Mouse (Mus musculus) embryonic facial prominence, embryonic 10.5 days (tissue): Measurements from ENCODE around the gene Tpx2. TPM values are rescaled to one million over a fixed set of nuclear protein-coding genes. Genes with fewer than 3 reads are reported as not detected.
A peak's percentile ranks its signal among the peaks of the same experiment; 100 is the strongest.

Source experiments
- DNase-seq: peaks from one replicate; pipeline ENCODE4 v3.0.0-alpha.2; 2017; ENCODE audit warnings: low spot score
- H3K27ac ChIP-seq: fragments of 300-500 bp; sonication (generic); replicated peaks from 2 replicates; pipeline ENCODE4 v1.5.1; 2016; ENCODE audit warnings: mild to moderate bottlenecking
- H3K27me3 ChIP-seq: fragments of 300-500 bp; sonication (generic); replicated peaks from 2 replicates; pipeline ENCODE4 v1.6.1; 2016; ENCODE audit warnings: low read depth, mild to moderate bottlenecking; ENCODE audit not compliant: poor library complexity, severe bottlenecking
- H3K36me3 ChIP-seq: fragments of 300-500 bp; sonication (generic); replicated peaks from 2 replicates; pipeline ENCODE4 v1.6.1; 2016; ENCODE audit warnings: mild to moderate bottlenecking, moderate library complexity
- H3K4me1 ChIP-seq: fragments of 300-500 bp; sonication (generic); 2 replicates; pipeline ENCODE4 v1.6.1; 2016
- H3K4me3 ChIP-seq: fragments of 300-500 bp; sonication (generic); 2 replicates; pipeline ENCODE4 v1.5.1; 2016; ENCODE audit warnings: mild to moderate bottlenecking, moderate library complexity
- H3K9me3 ChIP-seq: fragments of 300-500 bp; sonication (generic); 2 replicates; pipeline ENCODE4 v1.6.1; 2016; ENCODE audit warnings: mild to moderate bottlenecking
- WGBS: fragments of 180-500 bp; shearing (Covaris S2); methylation state at CpG from one replicate; pipeline ENCODE4 v1.1.7; 2016; 5-methylcytosine and 5-hydroxymethylcytosine counted together
- polyA plus RNA-seq: library from polyadenylated mRNA; unstranded; fragments of >200 nt; fragmentation: Nextera tagmentation; extraction: Ambion mirVana; gene quantifications from 2 replicates; pipeline ENCODE4 v1.2.1, GENCODE M21; 2016

Tpx2 gene
- polyA plus RNA-seq, 1 experiment from 2014 or later, result 144 TPM

DNA sequence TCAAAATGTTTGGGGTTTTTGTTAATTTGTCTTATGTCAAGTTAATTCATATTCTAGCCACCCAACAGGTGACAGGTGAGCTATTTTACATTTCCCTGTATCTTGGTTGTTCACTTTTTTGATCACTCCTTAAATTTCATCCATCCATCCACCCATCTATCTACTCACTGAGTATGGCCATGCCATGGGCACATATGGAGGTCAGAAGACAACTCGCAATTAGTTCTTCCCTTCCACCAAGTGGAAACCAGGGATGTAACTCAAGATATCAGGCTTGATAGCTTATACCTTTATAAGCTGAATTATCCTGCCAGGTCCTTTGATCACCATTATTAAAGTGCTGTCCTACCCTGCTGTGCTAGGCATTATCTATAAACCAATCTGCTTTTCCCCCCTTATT lies 24.0 kb upstream of the Tpx2 start:
- H3K4me3 ChIP-seq, result no peak overlapping the region
- no peaks in the 10 kb centered on the region; the same call in 1 of the 2 replicates for H3K9me3 ChIP-seq
- H3K27me3 ChIP-seq, result no peaks in the 10 kb centered on the region
- no peak for DNase-seq
- peaks cover 72% of the 10 kb centered on the region for H3K4me1 ChIP-seq
- 93% methylated on average over 1 of the region's 1 CpGs for WGBS
- H3K27ac ChIP-seq, result no peak overlapping the region
- peaks cover 80% of the 10 kb centered on the region for H3K36me3 ChIP-seq

GRCm38 (mm10) chr2:152824438-152825167 lies 23.2 kb upstream of the Tpx2 start:
- no peaks in the 10 kb centered on the region for H3K27me3 ChIP-seq
- H3K27ac ChIP-seq, result no peak overlapping the region
- no peaks in the 10 kb centered on the region for H3K9me3 ChIP-seq
- peaks cover 80% of the 10 kb centered on the region for H3K36me3 ChIP-seq
- WGBS, result 80% methylated on average over 3 of the region's 3 CpGs
- DNase-seq, result no peak
- H3K4me1 ChIP-seq, result peaks cover 74% of the 10 kb centered on the region
- peak overlapping the region; percentile 6; the same call in 1 of the 2 replicates for H3K4me3 ChIP-seq

DNA sequence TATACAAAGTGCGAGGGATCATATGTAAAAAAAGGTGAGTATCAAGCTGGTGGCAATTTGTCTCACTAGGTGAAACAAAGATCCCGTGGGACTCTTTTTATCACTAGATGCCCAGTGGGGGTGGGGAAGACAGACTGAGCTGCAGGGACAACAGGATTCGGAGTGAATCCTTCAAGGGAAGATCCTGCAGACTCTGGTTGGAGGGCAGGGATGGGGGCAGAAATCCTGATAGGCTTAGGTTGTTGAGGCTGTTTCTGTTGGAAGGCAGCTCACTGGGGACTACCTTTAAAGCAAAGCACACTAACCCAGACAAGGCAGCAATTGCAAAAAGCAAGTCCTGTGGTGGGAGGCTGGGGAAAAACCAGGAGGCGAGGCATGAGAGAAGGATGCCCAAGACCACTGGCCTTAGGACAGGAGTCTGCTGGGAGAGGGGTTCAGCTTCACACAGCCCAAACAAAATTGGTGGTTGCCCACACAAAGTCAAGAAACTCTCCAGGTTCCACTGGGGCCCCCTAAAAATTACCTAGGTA lies 22.5 kb upstream of the Tpx2 start:
- no peaks in the 10 kb centered on the region for H3K9me3 ChIP-seq
- DNase-seq, result no peak
- H3K36me3 ChIP-seq, result peaks cover 75% of the 10 kb centered on the region
- WGBS, result 74% methylated on average over 4 of the region's 4 CpGs
- no peaks in the 10 kb centered on the region for H3K27me3 ChIP-seq
- peaks cover 72% of the 10 kb centered on the region for H3K4me1 ChIP-seq
- H3K4me3 ChIP-seq, result peak overlapping the region; percentile 6; the same call in 1 of the 2 replicates
- H3K27ac ChIP-seq, result no peak overlapping the region

DNA sequence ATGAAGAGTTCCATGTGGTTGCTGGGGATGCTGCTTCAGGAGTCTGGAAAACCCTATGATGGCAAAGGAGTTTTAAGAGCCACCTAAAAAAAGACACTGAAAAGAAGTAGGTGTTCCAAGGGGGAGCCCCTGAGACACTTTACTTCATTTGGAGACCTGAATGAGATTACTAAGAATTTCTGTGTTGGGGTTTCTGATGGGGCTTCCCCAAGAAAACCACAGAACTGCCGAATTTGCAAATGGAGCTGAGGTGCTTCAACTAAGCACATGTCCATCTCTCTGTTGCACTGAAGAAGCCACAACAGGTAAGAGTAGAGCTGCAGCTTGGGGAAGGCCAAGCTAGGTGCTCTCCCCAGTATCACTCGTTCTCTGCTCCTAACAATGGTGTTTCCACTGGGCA lies 22.1 kb upstream of the Tpx2 start:
- H3K27ac ChIP-seq, result no peak overlapping the region

GRCm38 (mm10) chr2:152826481-152826880 lies 21.3 kb upstream of the Tpx2 start:
- no peak overlapping the region for H3K27ac ChIP-seq
- no peak for DNase-seq
- peak overlapping the region; percentile 72; the same call in 1 of the 2 replicates for H3K4me3 ChIP-seq
- 88% methylated on average over 3 of the region's 3 CpGs for WGBS
- H3K27me3 ChIP-seq, result no peaks in the 10 kb centered on the region
- H3K36me3 ChIP-seq, result peaks cover 66% of the 10 kb centered on the region
- H3K9me3 ChIP-seq, result no peaks in the 10 kb centered on the region
- H3K4me1 ChIP-seq, result peaks cover 60% of the 10 kb centered on the region

More for the DNA sequence above, 22.1 kb upstream of the Tpx2 start:
- Histone ChIP-seq H3K4me3 (no peak overlapping the region), H3K4me1 (peaks cover 68% of the 10 kb centered on the region), H3K9me3 (no peaks in the 10 kb centered on the region), H3K36me3 (peaks cover 72% of the 10 kb centered on the region), H3K27me3 (no peaks in the 10 kb centered on the region)
- WGBS, result 87% methylated on average over 2 of the region's 2 CpGs
- no peak for DNase-seq

DNA sequence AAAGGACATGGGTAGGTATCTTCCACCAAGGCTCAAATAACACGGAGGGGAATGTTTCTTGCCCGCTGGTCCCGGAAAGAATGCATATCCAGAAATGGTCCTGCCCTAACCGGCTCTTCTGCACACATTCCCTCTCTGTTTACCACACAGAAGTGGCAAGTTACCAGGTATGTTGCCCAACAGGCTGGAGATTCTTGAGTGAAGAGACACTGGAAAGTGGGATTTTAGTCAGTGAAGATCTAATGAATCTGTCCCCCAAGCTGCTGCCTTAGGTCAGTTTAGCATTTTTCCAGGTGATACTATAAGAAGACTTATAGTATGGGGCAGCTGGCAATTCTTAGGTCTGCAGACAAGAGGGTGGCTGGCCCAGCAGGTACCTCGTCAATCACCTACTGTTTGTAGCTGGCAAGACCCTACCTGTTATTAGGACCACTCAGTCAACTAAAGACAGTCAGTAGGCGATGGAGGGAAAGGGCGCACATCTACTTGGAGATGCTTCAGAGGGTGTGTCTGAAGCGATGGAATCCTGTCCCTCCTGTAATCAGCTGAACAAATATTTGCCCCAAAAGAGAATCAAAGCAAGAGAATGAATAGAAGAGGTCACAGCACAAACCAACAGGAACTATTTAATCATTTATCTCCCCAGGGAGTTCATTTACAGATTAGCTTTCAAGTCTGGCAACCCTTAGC lies 20.3 kb upstream of the Tpx2 start:
- 0 out of 2 replicates have a peak overlapping the region, but pooled peaks have one; percentile 59 for H3K27ac ChIP-seq
- no peaks in the 10 kb centered on the region for H3K27me3 ChIP-seq
- H3K4me3 ChIP-seq, result peak overlapping the region; percentile 72
- peaks cover 57% of the 10 kb centered on the region for H3K36me3 ChIP-seq
- WGBS, result 83% methylated on average over 8 of the region's 8 CpGs
- no peak for DNase-seq
- peaks cover 58% of the 10 kb centered on the region for H3K4me1 ChIP-seq
- H3K9me3 ChIP-seq, result no peaks in the 10 kb centered on the region

- Histone ChIP-seq H3K36me3 (peaks cover 54% of the 10 kb centered on the region), H3K4me1 (peaks cover 58% of the 10 kb centered on the region), H3K9me3 (no peaks in the 10 kb centered on the region), H3K27ac (peak overlapping the region; percentile 59), H3K27me3 (no peaks in the 10 kb centered on the region), H3K4me3 (peak overlapping the region; percentile 72)
- DNase-seq, result no peak
- WGBS, result 70% methylated on average over 4 of the region's 4 CpGs
These were observed 19.8 kb upstream of the Tpx2 start for GRCm38 (mm10) chr2:152828011-152828370.

- 54% methylated on average over 1 of the region's 1 CpGs for WGBS
- peak overlapping the region; percentile 59 for H3K27ac ChIP-seq
These were observed 19.2 kb upstream of the Tpx2 start for GRCm38 (mm10) chr2:152828532-152828931.

GRCm38 (mm10) chr2:152829367-152829881 lies 18.3 kb upstream of the Tpx2 start:
- Histone ChIP-seq H3K4me3 (peak overlapping the region; percentile 72), H3K27ac (peak overlapping the region; percentile 97), H3K9me3 (no peaks in the 10 kb centered on the region), H3K27me3 (no peaks in the 10 kb centered on the region), H3K4me1 (peaks cover 56% of the 10 kb centered on the region), H3K36me3 (peaks cover 47% of the 10 kb centered on the region)
- 85% methylated on average over 23 of the region's 23 CpGs for WGBS
- peak; percentile 22 for DNase-seq

More at GRCm38 (mm10) chr2:152828532-152828931, 19.2 kb upstream of the Tpx2 start:
- Histone ChIP-seq H3K4me3 (peak overlapping the region; percentile 72), H3K4me1 (peaks cover 58% of the 10 kb centered on the region), H3K36me3 (peaks cover 54% of the 10 kb centered on the region), H3K9me3 (no peaks in the 10 kb centered on the region), H3K27me3 (no peaks in the 10 kb centered on the region)
- DNase-seq, result no peak

DNA sequence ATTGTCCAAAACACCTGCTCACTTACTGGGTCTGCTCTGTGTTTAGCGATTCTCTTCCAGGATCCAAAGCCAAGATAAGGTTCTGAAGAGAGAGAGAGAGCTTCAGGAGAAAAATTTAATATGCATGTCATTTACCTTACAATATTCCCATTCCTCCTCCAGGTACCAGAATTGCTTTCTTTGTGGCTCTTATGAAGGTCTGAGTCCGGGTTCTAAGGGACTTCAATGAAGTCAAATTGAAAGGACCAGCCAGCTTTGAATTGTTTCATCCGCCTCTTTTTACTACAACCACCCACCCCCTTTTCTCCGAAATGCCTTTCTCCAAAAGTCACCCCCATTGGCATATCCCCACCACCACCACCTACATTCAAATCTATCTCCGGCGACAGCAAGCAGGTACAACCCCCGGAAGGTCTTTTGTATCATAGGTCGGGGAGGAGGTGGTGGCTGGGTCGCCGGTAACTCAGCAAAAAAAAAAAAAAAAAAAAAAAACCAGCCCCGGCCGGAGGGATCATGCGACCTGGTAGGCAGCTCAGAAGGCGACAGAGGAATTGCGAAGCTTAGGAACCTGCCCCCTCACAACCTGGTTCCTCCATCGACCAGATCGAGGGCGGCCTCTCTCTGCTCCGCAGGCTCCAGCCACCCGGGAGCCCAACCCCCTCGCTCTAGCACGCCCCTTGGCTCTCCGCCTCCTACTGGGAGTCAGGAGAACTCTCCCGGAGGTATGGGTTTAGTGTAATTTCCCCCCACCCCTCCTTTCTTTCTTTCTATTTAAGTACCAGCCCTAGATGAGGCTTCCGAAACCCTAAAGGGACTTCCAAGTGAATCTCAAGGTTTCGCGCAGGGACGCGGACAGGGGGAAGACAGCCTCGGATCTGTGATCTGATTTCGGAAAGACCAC lies 17.5 kb upstream of the Tpx2 start:
- peak; percentile 90 for DNase-seq
- 3% methylated on average over 31 of the region's 31 CpGs for WGBS
- Histone ChIP-seq H3K4me1 (peaks cover 51% of the 10 kb centered on the region), H3K36me3 (peaks cover 42% of the 10 kb centered on the region), H3K27ac (peak overlapping the region; percentile 97), H3K4me3 (peak overlapping the region; percentile 72), H3K27me3 (no peaks in the 10 kb centered on the region), H3K9me3 (no peaks in the 10 kb centered on the region)

- Histone ChIP-seq H3K27me3 (no peaks in the 10 kb centered on the region), H3K27ac (peak within 1 kb of the TSS; percentile 97), H3K4me1 (peaks cover 42% of the 10 kb centered on the region), H3K4me3 (peak within 1 kb of the TSS; percentile 72), H3K36me3 (peaks cover 33% of the 10 kb centered on the region), H3K9me3 (no peaks in the 10 kb centered on the region)
- peak; percentile 100 for DNase-seq
- under 1% methylated on average over 74 of the region's 74 CpGs for WGBS
These were observed 16.5 kb upstream of the Tpx2 start, which contains the start of gene Bcl2l1 for GRCm38 (mm10) chr2:152831019-152831878. Gene Bcl2l1, minus strand, starts transcription at chr2:152831728.
